In the genomic region with DNA sequence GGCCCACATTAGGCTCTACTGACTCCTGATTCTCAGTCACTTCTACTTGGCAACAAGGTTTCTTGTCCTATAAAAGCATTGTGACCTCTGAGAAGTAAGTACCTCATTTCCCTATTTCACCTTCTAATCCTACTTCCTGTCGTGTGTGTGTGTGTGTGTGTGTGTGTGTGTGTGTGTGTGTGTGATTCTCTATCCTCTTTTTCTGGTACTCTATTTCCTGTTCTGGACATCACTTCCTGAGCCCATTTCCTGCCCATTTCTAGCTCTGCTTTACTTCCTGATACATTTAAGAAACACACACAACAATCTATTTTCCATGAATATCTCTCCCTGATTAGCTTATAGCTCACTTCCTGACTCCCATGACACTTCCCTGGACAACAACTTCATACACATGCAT, we compare ENCODE assay signal across 13 mouse cellular contexts. TPM values are rescaled to one million over a fixed set of nuclear protein-coding genes. Genes with fewer than 3 reads are reported as not detected.
A peak's percentile ranks its signal among the peaks of the same experiment; 100 is the strongest.
DNase-seq lines count a peak whose midpoint lies in the region; ATAC-seq and TF ChIP-seq lines count a peak whose summit lies in the region.
"Had no signal": no experiment of that assay in that cellular context is flagged by ENCODE, and none has a peak within 500 bp of the region (broad histone marks: within the 10 kb centered on the region; RNA-seq: fewer than 3 reads in every experiment).

No protein-coding gene starts in this region.

- H3K27ac ChIP-seq in heart, postnatal 0 days (ENCODE audit: low read depth): peak overlapping the region; percentile 69
- H3K27ac ChIP-seq in lung, postnatal 0 days (ENCODE audit: low read length): 0 out of 2 replicates have a peak overlapping the region, but pooled peaks have one; percentile 6
- H3K27ac ChIP-seq: hindbrain, embryonic 15.5 days; left cerebral cortex, adult 2 months had no signal

- no peak for TF ChIP-seq EP300 in heart, postnatal 0 days (IDR thresholded peaks at IDR 0.05; ENCODE audit: low read depth)
- 0 out of 2 replicates have a peak, but pooled peaks have one; percentile 27 for TF ChIP-seq EP300 in lung, postnatal 0 days (IDR thresholded peaks at IDR 0.05)

- no peaks in the 10 kb centered on the region for H3K27me3 ChIP-seq in heart, postnatal 0 days (ENCODE audit: control insufficient read depth, insufficient read depth, low read length)
- no peaks in the 10 kb centered on the region for H3K27me3 ChIP-seq in lung, postnatal 0 days (replicated peaks; ENCODE audit: insufficient read depth, low read length)
- H3K27me3 ChIP-seq: hindbrain, embryonic 15.5 days had no signal

- no peak overlapping the region for H3K4me2 ChIP-seq in heart, postnatal 0 days (ENCODE audit: low read depth, low read length)
- no peak overlapping the region for H3K4me2 ChIP-seq in lung, postnatal 0 days (replicated peaks; ENCODE audit: low read depth, low read length)
- H3K4me2 ChIP-seq: hindbrain, embryonic 15.5 days; midbrain, embryonic 11.5 days had no signal

- H3K4me1 ChIP-seq in heart, postnatal 0 days (ENCODE audit: control insufficient read depth, insufficient read depth): peaks cover 5% of the 10 kb centered on the region; the same call in 1 of the 2 replicates
- no peaks in the 10 kb centered on the region for H3K4me1 ChIP-seq in lung, postnatal 0 days (ENCODE audit: insufficient read depth, low read depth, low read length)
- H3K4me1 ChIP-seq: hindbrain, embryonic 15.5 days had no signal

- 56% methylated on average over 1 of the region's 1 CpGs for WGBS in heart, postnatal 0 days
- 36% methylated on average over 1 of the region's 1 CpGs for WGBS in lung, postnatal 0 days

- H3K36me3 ChIP-seq in heart, postnatal 0 days (replicated peaks; ENCODE audit: control insufficient read depth, insufficient read depth, low read length): peaks cover 64% of the 10 kb centered on the region
- peaks cover 55% of the 10 kb centered on the region for H3K36me3 ChIP-seq in lung, postnatal 0 days (ENCODE audit: insufficient read depth, low read length)

- no peak overlapping the region for H3K9ac ChIP-seq in heart, postnatal 0 days (replicated peaks; ENCODE audit: low read depth, low read length)
- no peak overlapping the region for H3K9ac ChIP-seq in lung, postnatal 0 days (replicated peaks; ENCODE audit: low read depth)
- H3K9ac ChIP-seq: hindbrain, embryonic 15.5 days had no signal

- intact Hi-C loops in heart, postnatal 10 days (cut with DNase I): no loop called here

- H3K9me3 ChIP-seq in heart, postnatal 0 days (replicated peaks; ENCODE audit: control insufficient read depth, low read length): no peaks in the 10 kb centered on the region
- H3K9me3 ChIP-seq in lung, postnatal 0 days (ENCODE audit: low read length): no peaks in the 10 kb centered on the region
- H3K9me3 ChIP-seq: hindbrain, embryonic 15.5 days had no signal

- H3K4me3 ChIP-seq in heart, postnatal 0 days (ENCODE audit: low read depth, low read length): no peak overlapping the region
- no peak overlapping the region for H3K4me3 ChIP-seq in lung, postnatal 0 days (ENCODE audit: low read depth, low read length)
- H3K4me3 ChIP-seq: hindbrain, embryonic 15.5 days; left cerebral cortex, adult 2 months had no signal

- DNase-seq in heart, postnatal 0 days (ENCODE audit: low spot score): peak; percentile 49
- DNase-seq in heart, postnatal 10 days: no peak
- DNase-seq in lung, postnatal 0 days (ENCODE audit: low spot score): no peak
- no peak for DNase-seq in lung, postnatal 14 days
- peak; percentile 52 for DNase-seq in naive thymus-derived CD4-positive, alpha-beta T cell, adult 2 months (ENCODE audit: low read depth)
- DNase-seq in adrenal gland, postnatal 25 days: no peak
- DNase-seq in spleen, postnatal 10 days (ENCODE audit: low spot score in 2 of 2): no peak
- DNase-seq: adrenal gland, postnatal 10 days; gastrocnemius, postnatal 25 days had no signal

- no peak for TF ChIP-seq CTCF in heart, postnatal 0 days (IDR thresholded peaks at IDR 0.05; ENCODE audit: low read depth)
- no peak for TF ChIP-seq CTCF in lung, postnatal 0 days (IDR thresholded peaks at IDR 0.05)

- ATAC-seq in heart, postnatal 0 days (ENCODE audit: insufficient read depth, low read depth): no peak
- peak; percentile 45 for ATAC-seq in lung, postnatal 0 days
- peak; percentile 46 for ATAC-seq in inflammation-experienced regulatory T-cells, adult 6 months

RNA-seq across cellular contexts. Expression of a gene that starts 12.6 kb away (rescaled TPM):
- total RNA-seq in heart, postnatal 0 days (2014; rRNA removed; ENCODE audit: low replicate concordance): 5.1 and 5.9 TPM in 2 replicates
- 1.8 and 2.3 TPM in 2 replicates for polyA plus RNA-seq in heart, postnatal 0 days (2015; fragmentation: Nextera tagmentation; extraction: Ambion mirVana)
- 1 to 10 TPM; 4.0 to 4.6 TPM for total RNA-seq in heart, postnatal 10 days (2021)
- polyA plus RNA-seq in lung, postnatal 0 days (2015; fragmentation: Nextera tagmentation; extraction: Ambion mirVana): 2.8 and 3.8 TPM in 2 replicates
- polyA plus RNA-seq in inflammation-experienced regulatory T-cells, adult 6 months (2017; shearing (Covaris generic)): 10 to 100 TPM; 11.1 to 13.9 (median 12.3) TPM
- 1.0 and 1.3 TPM in 2 replicates for total RNA-seq in adrenal gland, postnatal 25 days (2021)

RNA-seq across cellular contexts. Expression of a gene that starts 56.1 kb away (rescaled TPM):
- total RNA-seq in heart, postnatal 0 days (2014; rRNA removed; ENCODE audit: low replicate concordance): 28.4 and 42.3 TPM in 2 replicates
- polyA plus RNA-seq in heart, postnatal 0 days (2015; fragmentation: Nextera tagmentation; extraction: Ambion mirVana): 2.6 and 2.8 TPM in 2 replicates
- total RNA-seq in heart, postnatal 10 days (2021): 10 to 100 TPM; 32.9 to 41.2 TPM
- 5.8 and 7.0 TPM in 2 replicates for polyA plus RNA-seq in lung, postnatal 0 days (2015; fragmentation: Nextera tagmentation; extraction: Ambion mirVana)
- polyA plus RNA-seq in inflammation-experienced regulatory T-cells, adult 6 months (2017; shearing (Covaris generic)): not detected
- total RNA-seq in adrenal gland, postnatal 25 days (2021): 76.1 and 81.2 TPM in 2 replicates

Comparison
In these comparisons a context has a peak if more than half of its experiments do, and no peak if none do; other contexts are left out.
1. DNase-seq: peak in heart, postnatal 0 days (single experiment) and naive thymus-derived CD4-positive, alpha-beta T cell, adult 2 months (single experiment); none in heart, postnatal 10 days (0 of 2), lung, postnatal 0 days (single experiment), lung, postnatal 14 days (single experiment), adrenal gland, postnatal 25 days (single experiment) and spleen, postnatal 10 days (0 of 2).